Mouse (Mus musculus) embryonic facial prominence, embryonic 15.5 days (tissue): ENCODE results near the gene Otol1. TPM values are rescaled to one million over a fixed set of nuclear protein-coding genes. Genes with fewer than 3 reads are reported as not detected.

Experiments
- ATAC-seq: fragments of 200-750 bp; cut with Nextera tagmentation; 2 replicates; pipeline ENCODE4 v1.8.0; 2017; ENCODE audit warnings: low read depth, moderate TSS enrichment; ENCODE audit not compliant: insufficient number of reproducible peaks, low FRiP score, low TSS enrichment
- H3K27ac ChIP-seq: fragments of 300-500 bp; sonication (generic); replicated peaks from 2 replicates; pipeline ENCODE4 v1.5.1; 2015; ENCODE audit warnings: mild to moderate bottlenecking, inconsistent platforms
- H3K27me3 ChIP-seq: fragments of 300-500 bp; sonication (generic); 2 replicates; pipeline ENCODE4 v1.6.1; 2015; ENCODE audit warnings: inconsistent platforms
- H3K36me3 ChIP-seq: fragments of 300-500 bp; sonication (generic); 2 replicates; pipeline ENCODE4 v1.6.1; 2015; ENCODE audit warnings: mild to moderate bottlenecking, inconsistent platforms
- H3K4me1 ChIP-seq: fragments of 300-500 bp; sonication (generic); 2 replicates; pipeline ENCODE4 v1.6.1; 2015; ENCODE audit warnings: inconsistent platforms
- H3K4me2 ChIP-seq: fragments of 300-500 bp; sonication (generic); replicated peaks from 2 replicates; pipeline ENCODE4 v1.6.1; 2015; ENCODE audit warnings: mild to moderate bottlenecking, inconsistent platforms
- H3K4me3 ChIP-seq: fragments of 300-500 bp; sonication (generic); replicated peaks from 2 replicates; pipeline ENCODE4 v1.5.1; 2015; ENCODE audit warnings: mild to moderate bottlenecking, inconsistent platforms
- H3K9ac ChIP-seq: fragments of 300-500 bp; sonication (generic); 2 replicates; pipeline ENCODE4 v1.6.1; 2015; ENCODE audit warnings: inconsistent platforms
- H3K9me3 ChIP-seq: fragments of 300-500 bp; sonication (generic); replicated peaks from 2 replicates; pipeline ENCODE4 v1.6.1; 2016; ENCODE audit warnings: inconsistent platforms
- WGBS: fragments of 180-500 bp; shearing (Covaris S2); methylation state at CpG from one replicate; pipeline ENCODE4 v1.1.7; 2015; 5-methylcytosine and 5-hydroxymethylcytosine counted together
- polyA plus RNA-seq: library from polyadenylated mRNA; unstranded; fragments of >200 nt; fragmentation: Nextera tagmentation; extraction: Ambion mirVana; gene quantifications from 2 replicates; pipeline ENCODE4 v1.2.1, GENCODE M21; 2015

Gene Otol1
- not detected in 2 replicates for polyA plus RNA-seq

GRCm38 (mm10) chr3:70007313-70007712 lies at the start of gene Otol1:
TSS of gene Otol1 (plus strand) at chr3:70007613.
- Histone ChIP-seq H3K9me3 (no peaks in the 10 kb centered on the region), H3K9ac (no peak within 1 kb of the TSS), H3K36me3 (no peaks in the 10 kb centered on the region), H3K4me1 (no peaks in the 10 kb centered on the region), H3K4me3 (no peak within 1 kb of the TSS), H3K27me3 (no peaks in the 10 kb centered on the region), H3K27ac (no peak within 1 kb of the TSS), H3K4me2 (no peak within 1 kb of the TSS)
- WGBS = 63% methylated on average over 4 of the region's 4 CpGs
- ATAC-seq = no peak

- H3K9ac ChIP-seq = no peak overlapping the region
- no peaks in the 10 kb centered on the region for H3K4me1 ChIP-seq
- no peak overlapping the region for H3K4me2 ChIP-seq
- H3K27ac ChIP-seq = no peak overlapping the region
- no peaks in the 10 kb centered on the region for H3K9me3 ChIP-seq
- 56% methylated on average over 5 of the region's 5 CpGs for WGBS
- H3K27me3 ChIP-seq = no peaks in the 10 kb centered on the region
- no peak for ATAC-seq
- H3K4me3 ChIP-seq = no peak overlapping the region
- H3K36me3 ChIP-seq = no peaks in the 10 kb centered on the region
Measured at GRCm38 (mm10) chr3:69962187-69962586, 45.2 kb upstream of the Otol1 start.

GRCm38 (mm10) chr3:69971482-69972097 lies 35.8 kb upstream of the Otol1 start:
- Histone ChIP-seq H3K36me3 (no peaks in the 10 kb centered on the region), H3K4me1 (no peaks in the 10 kb centered on the region), H3K27me3 (no peaks in the 10 kb centered on the region), H3K9ac (no peak overlapping the region), H3K9me3 (no peaks in the 10 kb centered on the region), H3K4me3 (no peak overlapping the region), H3K27ac (no peak overlapping the region), H3K4me2 (no peak overlapping the region)
- no peak for ATAC-seq
- WGBS = 49% methylated on average over 6 of the region's 6 CpGs

GRCm38 (mm10) chr3:69978092-69978491 lies 29.3 kb upstream of the Otol1 start:
- Histone ChIP-seq H3K4me2 (no peak overlapping the region), H3K4me3 (no peak overlapping the region), H3K36me3 (no peaks in the 10 kb centered on the region), H3K27me3 (no peaks in the 10 kb centered on the region), H3K27ac (no peak overlapping the region), H3K9me3 (no peaks in the 10 kb centered on the region), H3K4me1 (no peaks in the 10 kb centered on the region), H3K9ac (no peak overlapping the region)
- ATAC-seq = no peak

GRCm38 (mm10) chr3:69993806-69994205 lies 13.6 kb upstream of the Otol1 start:
- no peak for ATAC-seq
- Histone ChIP-seq H3K4me2 (no peak overlapping the region), H3K27ac (no peak overlapping the region), H3K9me3 (no peaks in the 10 kb centered on the region), H3K4me1 (no peaks in the 10 kb centered on the region), H3K36me3 (no peaks in the 10 kb centered on the region), H3K9ac (no peak overlapping the region), H3K4me3 (no peak overlapping the region), H3K27me3 (no peaks in the 10 kb centered on the region)
- WGBS = 62% methylated on average over 4 of the region's 4 CpGs

- Histone ChIP-seq H3K9me3 (no peaks in the 10 kb centered on the region), H3K4me2 (no peak overlapping the region), H3K4me1 (no peaks in the 10 kb centered on the region), H3K4me3 (no peak overlapping the region), H3K27me3 (no peaks in the 10 kb centered on the region), H3K36me3 (no peaks in the 10 kb centered on the region), H3K9ac (no peak overlapping the region), H3K27ac (no peak overlapping the region)
- WGBS = 16% methylated on average over 9 of the region's 9 CpGs
- no peak; the same call in 1 of the 2 replicates for ATAC-seq
Measured at GRCm38 (mm10) chr3:70001540-70001939, 5.9 kb upstream of the Otol1 start.

- 69% methylated on average over 17 of the region's 17 CpGs for WGBS
- Histone ChIP-seq H3K27me3 (no peaks in the 10 kb centered on the region), H3K4me1 (no peaks in the 10 kb centered on the region), H3K4me3 (no peak overlapping the region), H3K27ac (no peak overlapping the region), H3K4me2 (no peak overlapping the region), H3K36me3 (no peaks in the 10 kb centered on the region), H3K9me3 (no peaks in the 10 kb centered on the region), H3K9ac (no peak overlapping the region)
- ATAC-seq = no peak
Measured at GRCm38 (mm10) chr3:70003126-70003764, 4.2 kb upstream of the Otol1 start.

- ATAC-seq = no peak
- H3K36me3 ChIP-seq = no peaks in the 10 kb centered on the region
Measured at GRCm38 (mm10) chr3:70003955-70004354, 3.5 kb upstream of the Otol1 start.

GRCm38 (mm10) chr3:70004379-70004778 lies 3.0 kb upstream of the Otol1 start:
- no peak overlapping the region for H3K4me2 ChIP-seq
- H3K9ac ChIP-seq = no peak overlapping the region
- no peak overlapping the region for H3K4me3 ChIP-seq
- no peaks in the 10 kb centered on the region for H3K27me3 ChIP-seq
- no peaks in the 10 kb centered on the region for H3K9me3 ChIP-seq
- H3K36me3 ChIP-seq = no peaks in the 10 kb centered on the region
- no peaks in the 10 kb centered on the region for H3K4me1 ChIP-seq
- WGBS = 64% methylated on average over 8 of the region's 8 CpGs
- no peak overlapping the region for H3K27ac ChIP-seq
- peak; percentile 43; the same call in 1 of the 2 replicates for ATAC-seq

More at GRCm38 (mm10) chr3:70003955-70004354, 3.5 kb upstream of the Otol1 start:
- no peak overlapping the region for H3K4me2 ChIP-seq
- H3K9me3 ChIP-seq = no peaks in the 10 kb centered on the region
- H3K9ac ChIP-seq = no peak overlapping the region
- WGBS = 34% methylated on average over 7 of the region's 7 CpGs
- H3K27me3 ChIP-seq = no peaks in the 10 kb centered on the region
- no peak overlapping the region for H3K4me3 ChIP-seq
- H3K27ac ChIP-seq = no peak overlapping the region
- no peaks in the 10 kb centered on the region for H3K4me1 ChIP-seq

- Histone ChIP-seq H3K4me1 (no peaks in the 10 kb centered on the region), H3K4me2 (no peak overlapping the region), H3K27me3 (no peaks in the 10 kb centered on the region), H3K36me3 (no peaks in the 10 kb centered on the region), H3K9ac (no peak overlapping the region), H3K9me3 (no peaks in the 10 kb centered on the region), H3K27ac (no peak overlapping the region), H3K4me3 (no peak overlapping the region)
- 76% methylated on average over 4 of the region's 4 CpGs for WGBS
- ATAC-seq = no peak
Measured at GRCm38 (mm10) chr3:70012641-70013040, 5.2 kb downstream of the Otol1 start.

GRCm38 (mm10) chr3:70026605-70027004 lies 19.2 kb downstream of the Otol1 start:
- no peak for ATAC-seq
- no peaks in the 10 kb centered on the region for H3K4me1 ChIP-seq
- H3K9me3 ChIP-seq = no peaks in the 10 kb centered on the region
- no peaks in the 10 kb centered on the region for H3K27me3 ChIP-seq
- no peak overlapping the region for H3K4me2 ChIP-seq
- no peak overlapping the region for H3K9ac ChIP-seq
- no peaks in the 10 kb centered on the region for H3K36me3 ChIP-seq
- no peak overlapping the region for H3K27ac ChIP-seq
- no peak overlapping the region for H3K4me3 ChIP-seq
- 65% methylated on average over 6 of the region's 6 CpGs for WGBS

GRCm38 (mm10) chr3:70029260-70029659 lies 21.8 kb downstream of the Otol1 start:
- H3K4me2 ChIP-seq = no peak overlapping the region
- H3K36me3 ChIP-seq = no peaks in the 10 kb centered on the region
- no peak overlapping the region for H3K4me3 ChIP-seq
- H3K9me3 ChIP-seq = no peaks in the 10 kb centered on the region
- H3K4me1 ChIP-seq = no peaks in the 10 kb centered on the region
- H3K27me3 ChIP-seq = no peaks in the 10 kb centered on the region
- WGBS = 80% methylated on average over 3 of the region's 3 CpGs
- H3K27ac ChIP-seq = no peak overlapping the region
- ATAC-seq = no peak
- H3K9ac ChIP-seq = no peak overlapping the region
